Mouse (Mus musculus) retina, embryonic 14.5 days (tissue): Measurements from ENCODE around the gene Gm5478.
"Not testable (repeated sequence)": the region's sequence is repeated elsewhere in the genome, so short reads cannot be mapped to it uniquely, and the experiment has no call there.

Experiments
- DNase-seq: peaks from one replicate; pipeline ENCODE4 v3.0.0-alpha.2; 2015; ENCODE audit warnings: low spot score

Gm5478 gene

GRCm38 (mm10) chr15:101647280-101647679 is at the start of gene Gm5478:
TSS of gene Gm5478 (minus strand) at chr15:101647380.
- DNase-seq, result no peak

DNA sequence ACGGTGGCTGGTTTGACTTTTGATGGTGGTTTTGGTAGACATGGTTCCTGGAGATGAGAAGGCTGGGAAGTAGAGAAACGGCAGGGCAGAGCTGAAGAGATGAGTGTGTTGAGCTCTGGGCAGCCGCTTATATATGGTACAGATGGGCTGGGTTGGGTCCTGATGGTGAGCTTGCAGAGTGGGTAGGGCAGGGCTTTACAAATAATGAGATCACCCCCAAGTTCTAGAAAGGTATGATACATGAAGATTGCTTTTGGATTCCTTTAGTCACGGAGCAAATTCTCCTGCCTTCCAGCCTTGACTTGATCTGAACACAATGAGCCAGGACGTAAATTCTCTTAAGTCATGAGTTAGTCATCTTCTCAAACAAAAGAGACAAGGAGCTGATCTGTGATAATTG is 47.0 kb upstream of the Gm5478 start, which contains the start of gene Krt6a:
Gene Krt6a, minus strand, starts transcription at position 101 of the 400 bp plus-strand sequence.
- DNase-seq, result no peak

DNA sequence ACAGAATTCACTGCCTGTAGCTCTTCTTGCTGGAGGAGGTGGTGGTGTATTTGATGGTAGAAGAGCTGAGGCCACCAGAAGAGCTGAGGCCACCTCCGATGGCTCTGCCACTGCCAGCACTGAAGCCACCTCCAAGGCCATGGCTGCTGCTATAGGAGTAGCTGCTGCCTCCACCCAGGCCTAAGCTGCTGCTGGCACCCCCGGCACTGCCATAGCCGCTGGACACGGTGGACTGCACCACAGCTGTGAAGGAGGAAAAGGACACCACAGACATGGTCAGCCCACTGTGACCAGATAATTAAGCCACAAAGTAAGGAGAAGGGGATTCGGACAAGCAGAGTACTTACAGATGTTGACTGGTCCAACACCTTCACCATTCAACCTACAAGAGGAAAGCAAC is 43.3 kb upstream of the Gm5478 start:
- not testable (repeated sequence) for DNase-seq

DNA sequence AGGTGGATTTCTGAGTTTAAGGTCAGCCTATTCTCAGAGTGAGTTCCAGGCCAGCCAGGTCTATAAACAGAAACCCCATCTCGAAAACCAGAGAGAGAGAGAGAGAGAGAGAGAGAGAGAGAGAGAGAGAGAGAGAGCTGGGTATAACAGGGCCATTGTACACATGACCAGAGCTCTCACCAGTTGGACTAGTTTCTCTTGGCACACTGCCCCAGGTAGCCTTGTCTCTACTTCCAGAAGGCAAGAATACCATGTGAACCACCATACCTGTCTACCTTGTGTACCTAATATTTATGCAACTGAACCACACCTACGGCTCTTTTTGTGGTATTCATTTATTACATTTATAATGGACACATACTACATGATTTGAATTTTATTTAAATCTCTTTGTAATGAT is 41.0 kb upstream of the Gm5478 start:
- no peak for DNase-seq

DNA sequence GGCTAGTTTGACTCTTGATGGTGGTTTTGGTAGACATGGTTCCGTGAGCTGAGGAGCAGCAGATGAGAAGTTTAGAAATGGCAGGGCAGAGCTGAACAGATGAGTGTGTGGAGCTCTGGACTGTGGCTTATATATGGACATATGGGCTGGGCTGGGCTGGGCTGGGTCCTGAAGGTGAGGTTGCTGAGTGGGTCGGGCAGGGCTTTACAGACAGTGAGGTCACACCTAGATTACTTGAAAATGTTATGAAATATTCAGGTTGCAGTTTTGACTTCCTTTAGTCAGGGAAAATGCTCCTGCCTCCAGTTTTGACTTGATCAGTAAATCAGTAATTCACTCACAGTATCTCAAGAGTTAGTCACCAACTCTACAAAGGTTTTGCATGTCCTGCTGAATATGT is 33.0 kb upstream of the Gm5478 start, which contains the start of gene Krt6b:
Gene Krt6b, minus strand, starts transcription at position 101 of the 400 bp plus-strand sequence.
- no peak for DNase-seq

DNA sequence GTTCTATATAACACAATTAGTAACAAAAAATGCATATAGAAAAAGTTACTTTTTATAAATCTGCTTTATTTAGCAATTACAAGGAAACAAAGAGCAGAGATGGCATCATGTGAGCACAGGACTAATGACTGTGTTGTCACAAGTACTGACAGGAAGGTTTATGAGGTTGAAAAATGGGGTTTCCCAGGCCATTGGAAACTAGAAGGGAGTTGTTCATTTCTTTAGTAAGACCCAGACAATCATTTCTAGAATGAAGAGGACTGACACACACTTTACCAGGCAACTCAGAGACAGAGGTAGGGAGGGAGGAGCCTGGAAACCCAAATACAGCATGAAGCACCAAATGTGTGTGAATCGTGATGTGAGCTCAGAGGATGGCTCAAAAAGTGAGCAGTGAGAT is 28.8 kb upstream of the Gm5478 start:
- no peak for DNase-seq

GRCm38 (mm10) chr15:101652736-101653265 is 5.6 kb upstream of the Gm5478 start:
- no peak for DNase-seq

DNA sequence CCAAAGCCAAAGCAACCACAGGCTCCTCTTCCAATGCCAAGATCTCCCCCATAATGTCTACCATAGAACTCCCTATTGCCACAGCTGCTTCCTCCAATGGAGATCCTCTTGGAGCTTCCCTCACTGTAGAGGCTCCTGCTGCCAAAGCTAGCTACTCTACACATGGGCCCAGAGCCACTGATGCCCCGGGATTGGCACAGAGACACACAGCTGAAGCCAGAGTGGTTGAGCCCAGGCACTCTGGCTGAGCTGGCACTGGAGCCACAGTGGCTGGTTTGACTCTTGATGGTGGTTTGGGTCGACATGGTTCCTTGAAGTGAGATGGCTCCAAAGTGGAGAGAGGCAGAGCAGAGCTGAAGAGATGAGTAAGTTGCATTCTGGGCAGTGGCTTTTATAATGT is 19.3 kb downstream of the Gm5478 start, which contains the start of gene Gm5414:
Gene Gm5414, minus strand, starts transcription at position 305 of the 400 bp plus-strand sequence.
- no peak for DNase-seq

GRCm38 (mm10) chr15:101599123-101599522 is 48.1 kb downstream of the Gm5478 start:
- peak; percentile 76 for DNase-seq
